13 mouse cellular contexts compared by ENCODE assay signal in genomic region chr19:44008784-44009183, GRCm38 (mm10). TPM values are rescaled to one million over a fixed set of nuclear protein-coding genes. Genes with fewer than 3 reads are reported as not detected.
DNase-seq lines count a peak whose midpoint lies in the region; ATAC-seq and TF ChIP-seq lines count a peak whose summit lies in the region.
"Had no signal": no experiment of that assay in that cellular context is flagged by ENCODE, and none has a peak within 500 bp of the region (broad histone marks: within the 10 kb centered on the region; RNA-seq: fewer than 3 reads in every experiment).

No protein-coding gene starts in this region.

- H3K9ac ChIP-seq in liver, postnatal 0 days (replicated peaks), result no peak overlapping the region
- H3K9ac ChIP-seq in liver, embryonic 12.5 days, result no peak overlapping the region
- H3K9ac ChIP-seq in lung, embryonic 16.5 days (ENCODE audit: low read length), result no peak overlapping the region
- H3K9ac ChIP-seq: hindbrain, embryonic 12.5 days had no signal

- peak overlapping the region; percentile 22; the same call in 1 of the 2 replicates for H3K4me2 ChIP-seq in liver, postnatal 0 days (ENCODE audit: low read depth, low read length)
- H3K4me2 ChIP-seq in liver, embryonic 12.5 days, result no peak overlapping the region
- peak overlapping the region; percentile 8; the same call in 1 of the 2 replicates for H3K4me2 ChIP-seq in lung, embryonic 16.5 days (ENCODE audit: low read depth, low read length)
- H3K4me2 ChIP-seq: hindbrain, embryonic 12.5 days had no signal

- no peak for TF ChIP-seq POLR2A in brain, embryonic 14.5 days (IDR thresholded peaks at IDR 0.05; ENCODE audit: borderline replicate concordance, extremely low read depth, insufficient read depth, insufficient read length, poor library complexity, severe bottlenecking)
- no peak for TF ChIP-seq POLR2A in small intestine, adult 2 months (IDR thresholded peaks at IDR 0.05; ENCODE audit: low read depth, low read length)

- H3K4me3 ChIP-seq in liver, postnatal 0 days (ENCODE audit: low read depth, low read length), result no peak overlapping the region
- H3K4me3 ChIP-seq in liver, embryonic 12.5 days, result no peak overlapping the region
- H3K4me3 ChIP-seq in lung, embryonic 16.5 days (ENCODE audit: low read length), result no peak overlapping the region
- H3K4me3 ChIP-seq in small intestine, adult 2 months (ENCODE audit: low read depth, low read length), result 0 out of 2 replicates have a peak overlapping the region, but pooled peaks have one; percentile 16
- H3K4me3 ChIP-seq: hindbrain, embryonic 12.5 days had no signal

- no peak for DNase-seq in liver, postnatal 0 days
- DNase-seq in brain, embryonic 14.5 days (ENCODE audit: low read depth), result peak; percentile 22
- no peak for DNase-seq in gastrocnemius, adult 8-10 months (ENCODE audit: low spot score in 2 of 2)
- DNase-seq in heart, adult 8-10 months (ENCODE audit: low spot score), result no peak
- DNase-seq: adrenal gland, postnatal 14 days; cerebellum, adult 8-10 months; kidney, postnatal 14 days had no signal

- no peaks in the 10 kb centered on the region for H3K4me1 ChIP-seq in liver, postnatal 0 days (ENCODE audit: insufficient read depth)
- H3K4me1 ChIP-seq in liver, embryonic 12.5 days, result no peaks in the 10 kb centered on the region
- peaks cover 6% of the 10 kb centered on the region; the same call in 1 of the 2 replicates for H3K4me1 ChIP-seq in lung, embryonic 16.5 days (replicated peaks; ENCODE audit: control insufficient read depth, insufficient read depth, low read length)
- H3K4me1 ChIP-seq in small intestine, adult 2 months (ENCODE audit: control insufficient read depth, insufficient read depth, insufficient read length, low read length), result peaks cover 6% of the 10 kb centered on the region; the same call in 1 of the 2 replicates
- H3K4me1 ChIP-seq: hindbrain, embryonic 12.5 days had no signal

- TF ChIP-seq CTCF in liver, postnatal 0 days (IDR thresholded peaks at IDR 0.05; ENCODE audit: low read depth), result no peak
- TF ChIP-seq CTCF in brain, embryonic 14.5 days (IDR thresholded peaks at IDR 0.05; ENCODE audit: borderline replicate concordance, extremely low read depth, insufficient read depth, insufficient read length), result no peak
- no peak for TF ChIP-seq CTCF in small intestine, adult 2 months (IDR thresholded peaks at IDR 0.05; ENCODE audit: extremely low read depth, insufficient read length, insufficient replicate concordance, low read depth, low read length)

- no peak for ATAC-seq in liver, postnatal 0 days
- ATAC-seq in liver, embryonic 12.5 days, result no peak
- ATAC-seq in lung, embryonic 16.5 days (ENCODE audit: low read depth), result peak; percentile 94
- no peak for ATAC-seq in frontal cortex, adult (ENCODE audit: low TSS enrichment)

- H3K27me3 ChIP-seq in liver, postnatal 0 days (ENCODE audit: insufficient read depth, low read length), result no peaks in the 10 kb centered on the region
- no peaks in the 10 kb centered on the region for H3K27me3 ChIP-seq in liver, embryonic 12.5 days (replicated peaks)
- no peaks in the 10 kb centered on the region for H3K27me3 ChIP-seq in lung, embryonic 16.5 days (ENCODE audit: control insufficient read depth, insufficient read depth, low read depth, low read length)
- H3K27me3 ChIP-seq in small intestine, adult 2 months (ENCODE audit: control insufficient read depth, insufficient read depth, low read length), result no peaks in the 10 kb centered on the region
- H3K27me3 ChIP-seq: CH12.LX; hindbrain, embryonic 12.5 days had no signal

- WGBS in liver, postnatal 0 days (ENCODE audit: insufficient replicate concordance), result 48% methylated on average over 15 of the region's 15 CpGs
- WGBS in liver, embryonic 12.5 days (ENCODE audit: insufficient replicate concordance), result 57% methylated on average over 15 of the region's 15 CpGs
- WGBS in lung, embryonic 16.5 days, result 33% methylated on average over 15 of the region's 15 CpGs
- WGBS in small intestine, adult 2 months, result 59% methylated on average over 15 of the region's 15 CpGs

- no peak for TF ChIP-seq EP300 in liver, postnatal 0 days (IDR thresholded peaks at IDR 0.05; ENCODE audit: low read depth)

- H3K9me3 ChIP-seq in liver, postnatal 0 days (ENCODE audit: low read length), result no peaks in the 10 kb centered on the region
- H3K9me3 ChIP-seq in liver, embryonic 12.5 days (replicated peaks), result no peaks in the 10 kb centered on the region
- no peaks in the 10 kb centered on the region for H3K9me3 ChIP-seq in lung, embryonic 16.5 days (ENCODE audit: control insufficient read depth, low read length)
- H3K9me3 ChIP-seq: hindbrain, embryonic 12.5 days had no signal

- H3K36me3 ChIP-seq in liver, postnatal 0 days (replicated peaks; ENCODE audit: insufficient read depth, low read length), result 0 out of 2 replicates have a peak, but pooled peaks cover 2% of the 10 kb centered on the region
- H3K36me3 ChIP-seq in liver, embryonic 12.5 days, result no peaks in the 10 kb centered on the region
- no peaks in the 10 kb centered on the region for H3K36me3 ChIP-seq in lung, embryonic 16.5 days (ENCODE audit: control insufficient read depth, insufficient read depth, low read length)
- H3K36me3 ChIP-seq in small intestine, adult 2 months (ENCODE audit: control insufficient read depth, insufficient read depth, low read length), result no peaks in the 10 kb centered on the region
- H3K36me3 ChIP-seq: hindbrain, embryonic 12.5 days had no signal

- H3K27ac ChIP-seq in liver, postnatal 0 days (ENCODE audit: low read depth), result no peak overlapping the region
- no peak overlapping the region for H3K27ac ChIP-seq in liver, embryonic 12.5 days
- peak overlapping the region; percentile 73; the same call in 1 of the 2 replicates for H3K27ac ChIP-seq in lung, embryonic 16.5 days (ENCODE audit: low read length)
- H3K27ac ChIP-seq in small intestine, adult 2 months (ENCODE audit: insufficient read depth, low read depth, low read length), result no peak overlapping the region; the same call in none of the 2 replicates
- H3K27ac ChIP-seq: hindbrain, embryonic 12.5 days had no signal

RNA-seq across cellular contexts. Expression of gene Cyp2c23, which starts 20.2 kb away (rescaled TPM):
- 75.8 and 85.1 TPM in 2 replicates for polyA plus RNA-seq in liver, postnatal 0 days (2015; fragmentation: Nextera tagmentation; extraction: Ambion mirVana)
- polyA plus RNA-seq in liver, embryonic 12.5 days (2016; fragmentation: Nextera tagmentation; extraction: Ambion mirVana), result 5.4 and 6.2 TPM in 2 replicates
- 0.04 and 0.05 TPM in 2 replicates for polyA plus RNA-seq in brain, embryonic 14.5 days (2012; rRNA removed)
- polyA plus RNA-seq in lung, embryonic 16.5 days (2015; fragmentation: Nextera tagmentation; extraction: Ambion mirVana), result 0.55 and 1.4 TPM in 2 replicates
- polyA plus RNA-seq in small intestine, adult 2 months (2012; rRNA removed), result 0.37 and 0.71 TPM in 2 replicates
- under 1 TPM in 2 of 4 experiments, not detected in 2; 0.20 to 0.35 TPM for total RNA-seq in gastrocnemius, adult 8-10 months (2022)
- not detected for total RNA-seq in heart, adult 8-10 months (2022)
- polyA plus RNA-seq: hindbrain, embryonic 12.5 days had no signal

RNA-seq across cellular contexts. Expression of gene Cpn1, which starts 22.4 kb away (rescaled TPM):
- polyA plus RNA-seq in liver, postnatal 0 days (2015; fragmentation: Nextera tagmentation; extraction: Ambion mirVana), result 110 and 118 TPM in 2 replicates
- polyA plus RNA-seq in liver, embryonic 12.5 days (2016; fragmentation: Nextera tagmentation; extraction: Ambion mirVana), result 42.8 and 45.8 TPM in 2 replicates
- 0.15 and 0.23 TPM in 2 replicates for polyA plus RNA-seq in brain, embryonic 14.5 days (2012; rRNA removed)
- 4.9 and 5.5 TPM in 2 replicates for polyA plus RNA-seq in lung, embryonic 16.5 days (2015; fragmentation: Nextera tagmentation; extraction: Ambion mirVana)
- 0.96 and 11.3 TPM in 2 replicates for polyA plus RNA-seq in small intestine, adult 2 months (2012; rRNA removed)
- total RNA-seq in gastrocnemius, adult 8-10 months (2022), result under 1 TPM in 3 of 4 experiments, not detected in 1; 0.16 to 0.31 (median 0.17) TPM
- under 1 TPM in 3 of 4 experiments, not detected in 1; 0.19 to 0.22 (median 0.19) TPM for total RNA-seq in heart, adult 8-10 months (2022)

Comparison
In these comparisons a context has a peak if more than half of its experiments do, and no peak if none do; other contexts are left out.
1. RNA of gene Cyp2c23, which starts 20.2 kb away (polyA plus RNA-seq): 75.8 to 85.1 TPM in liver, postnatal 0 days; 5.4 to 6.2 TPM in liver, embryonic 12.5 days, 0.37 to 0.71 TPM in small intestine, adult 2 months, 0.55 to 1.4 TPM in lung, embryonic 16.5 days and 0.04 to 0.05 TPM in brain, embryonic 14.5 days; every median in the first group is over 10 times any median in the second.